Mouse (Mus musculus): Measurements from ENCODE around the gene Sh3bgrl2.

The Sh3bgrl2 gene

DNA sequence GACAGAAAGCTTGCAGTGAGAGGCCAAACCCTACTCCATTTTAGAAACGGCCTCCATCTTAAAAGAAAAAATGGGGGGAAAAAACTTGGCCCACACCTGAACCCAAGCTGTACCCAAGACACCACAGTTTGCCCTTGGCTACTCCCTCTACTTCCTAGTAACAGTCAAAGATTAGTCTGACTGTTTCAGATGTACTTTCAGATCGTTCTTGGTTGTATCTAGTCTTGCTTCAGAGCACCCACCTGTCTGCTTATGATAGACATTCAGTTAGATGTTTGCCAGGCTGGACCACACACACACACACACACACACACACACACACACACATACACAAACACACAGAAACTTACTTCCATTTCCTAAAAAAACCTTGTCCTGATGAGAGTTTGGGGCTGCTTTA is 111.0 kb downstream of the Sh3bgrl2 start:
- in situ Hi-C loops (cut with MboI; ENCODE audit: unreplicated experiment in 2 of 2), result no loop called here

DNA sequence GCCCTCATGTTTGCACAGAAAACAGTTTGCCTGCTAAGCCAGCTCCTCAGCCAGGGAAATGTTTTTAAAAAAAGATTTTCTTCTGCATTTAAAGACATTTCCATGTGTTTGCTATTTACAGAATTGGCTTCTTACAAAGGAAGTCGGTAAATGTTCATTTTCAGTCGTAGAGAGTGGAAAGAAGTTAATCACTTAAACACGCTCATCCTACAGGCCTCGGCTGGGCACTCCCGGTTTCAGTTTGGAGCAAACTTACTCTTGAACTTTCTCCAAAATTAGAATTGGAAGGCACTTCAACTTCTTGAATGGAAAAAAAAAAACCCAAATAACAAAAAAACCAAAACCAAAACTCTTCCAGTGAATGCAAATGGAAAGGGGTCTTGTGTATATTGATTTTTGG is 113.7 kb downstream of the Sh3bgrl2 start:
- in situ Hi-C loops (cut with MboI; ENCODE audit: unreplicated experiment in 2 of 2), result no loop called here

GRCm38 (mm10) chr9:83663981-83664897 is 116.1 kb downstream of the Sh3bgrl2 start:
- in situ Hi-C loops (cut with MboI; ENCODE audit: unreplicated experiment in 2 of 2), result no loop called here

- in situ Hi-C loops (cut with MboI; ENCODE audit: unreplicated experiment in 2 of 2), result no loop called here
Observed at GRCm38 (mm10) chr9:83664951-83665350, 116.8 kb downstream of the Sh3bgrl2 start.

DNA sequence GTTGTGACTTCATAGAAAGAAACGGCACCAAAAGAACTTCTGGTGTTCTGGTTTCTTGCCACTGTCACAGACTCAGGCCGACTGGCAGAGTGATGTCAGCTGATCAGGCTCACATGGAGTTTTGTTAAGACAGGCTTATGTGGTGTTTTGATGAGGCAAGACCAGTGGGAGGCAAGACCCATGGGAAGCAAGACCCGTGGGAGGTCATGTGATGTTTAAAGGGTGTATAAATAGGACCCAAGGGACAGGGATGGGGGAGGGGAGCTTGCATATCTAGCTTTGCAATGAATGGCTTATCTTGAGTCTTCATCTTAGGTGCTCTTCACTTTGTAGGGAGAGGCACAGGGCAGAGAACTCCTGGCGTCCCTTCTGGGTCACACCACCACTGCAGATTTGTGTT is 118.9 kb downstream of the Sh3bgrl2 start:
- in situ Hi-C loops (cut with MboI; ENCODE audit: unreplicated experiment in 2 of 2), result no loop called here

GRCm38 (mm10) chr9:83679626-83680025 is 131.5 kb downstream of the Sh3bgrl2 start:
- in situ Hi-C loops (cut with MboI; ENCODE audit: unreplicated experiment in 2 of 2), result loop anchor here (5.0 kb wide), 2 partner anchors 32 to 67 kb away; no protein-coding TSS in a partner anchor

- in situ Hi-C loops (cut with MboI; ENCODE audit: unreplicated experiment in 2 of 2), result loop anchor here (5.0 kb wide), 2 partner anchors 35 to 70 kb away; no protein-coding TSS in a partner anchor
Observed at GRCm38 (mm10) chr9:83681661-83682655, 133.8 kb downstream of the Sh3bgrl2 start.

GRCm38 (mm10) chr9:83686511-83687100 is 138.5 kb downstream of the Sh3bgrl2 start:
- in situ Hi-C loops (cut with MboI; ENCODE audit: unreplicated experiment in 2 of 2), result no loop called here

GRCm38 (mm10) chr9:83687904-83688303 is 139.8 kb downstream of the Sh3bgrl2 start:
- in situ Hi-C loops (cut with MboI; ENCODE audit: unreplicated experiment in 2 of 2), result no loop called here
